Mouse (Mus musculus) mature B cell (primary cell): ENCODE data around the gene Nnmt.

Source experiments
- in situ Hi-C: fragments of 300-500 bp; cut with MboI; formaldehyde crosslinking; loops from 2 replicates; pipeline ENCODE4 v1.14.3; 2019

The Nnmt gene

GRCm38 (mm10) chr9:48635576-48636350, 30.8 kb upstream of the Nnmt start:
- in situ Hi-C loops: no loop called here

- in situ Hi-C loops: no loop called here
These were observed 28.2 kb upstream of the Nnmt start for GRCm38 (mm10) chr9:48633147-48633546.

GRCm38 (mm10) chr9:48619268-48619667, 14.3 kb upstream of the Nnmt start:
- in situ Hi-C loops: no loop called here

- in situ Hi-C loops: no loop called here
These were observed 13.6 kb upstream of the Nnmt start for GRCm38 (mm10) chr9:48618589-48618988.

- in situ Hi-C loops: no loop called here
These were observed 13.2 kb upstream of the Nnmt start for GRCm38 (mm10) chr9:48618111-48618510.

- in situ Hi-C loops: no loop called here
These were observed 12.6 kb upstream of the Nnmt start for GRCm38 (mm10) chr9:48617511-48618010.

GRCm38 (mm10) chr9:48613221-48613620, 8.3 kb upstream of the Nnmt start:
- in situ Hi-C loops: no loop called here

GRCm38 (mm10) chr9:48612542-48612941, 7.6 kb upstream of the Nnmt start:
- in situ Hi-C loops: no loop called here

GRCm38 (mm10) chr9:48611032-48611431, 6.1 kb upstream of the Nnmt start:
- in situ Hi-C loops: no loop called here

GRCm38 (mm10) chr9:48609734-48610133, 4.8 kb upstream of the Nnmt start:
- in situ Hi-C loops: no loop called here

GRCm38 (mm10) chr9:48607417-48607816, 2.5 kb upstream of the Nnmt start:
- in situ Hi-C loops: no loop called here

GRCm38 (mm10) chr9:48606171-48606570, 1.2 kb upstream of the Nnmt start:
- in situ Hi-C loops: no loop called here

- in situ Hi-C loops: no loop called here
These were observed 744 bp upstream of the Nnmt start for GRCm38 (mm10) chr9:48605697-48606096.

- in situ Hi-C loops: no loop called here
These were observed 727 bp downstream of the Nnmt start for GRCm38 (mm10) chr9:48604226-48604625.

- in situ Hi-C loops: no loop called here
These were observed 4.1 kb downstream of the Nnmt start for GRCm38 (mm10) chr9:48600881-48601280.

- in situ Hi-C loops: no loop called here
These were observed 4.9 kb downstream of the Nnmt start for GRCm38 (mm10) chr9:48600066-48600465.

- in situ Hi-C loops: loop anchor here (10.0 kb wide), 1 partner anchor 333 kb away; no protein-coding TSS in a partner anchor
These were observed 7.5 kb downstream of the Nnmt start for GRCm38 (mm10) chr9:48597494-48597893.

- in situ Hi-C loops: loop anchor here (10.0 kb wide), 1 partner anchor 332 kb away; no protein-coding TSS in a partner anchor
These were observed 8.0 kb downstream of the Nnmt start for GRCm38 (mm10) chr9:48596924-48597323.

GRCm38 (mm10) chr9:48593915-48594314, 11.0 kb downstream of the Nnmt start:
- in situ Hi-C loops: loop anchor here (10.0 kb wide), 1 partner anchor 329 kb away; no protein-coding TSS in a partner anchor

- in situ Hi-C loops: loop anchor here (10.0 kb wide), 1 partner anchor 326 kb away; no protein-coding TSS in a partner anchor
These were observed 14.3 kb downstream of the Nnmt start for GRCm38 (mm10) chr9:48590606-48591005.

GRCm38 (mm10) chr9:48586332-48586731, 18.6 kb downstream of the Nnmt start:
- in situ Hi-C loops: no loop called here

- in situ Hi-C loops: no loop called here
These were observed 24.1 kb downstream of the Nnmt start for GRCm38 (mm10) chr9:48580808-48581207.

- in situ Hi-C loops: no loop called here
These were observed 42.6 kb downstream of the Nnmt start for GRCm38 (mm10) chr9:48562388-48562787.
